Mouse (Mus musculus) bone marrow macrophage, adult 2 months (primary cell): Measurements from ENCODE around the gene Rab30.

Source experiments
- CTCF ChIP-seq: IDR thresholded peaks from 2 replicates; pipeline ENCODE4 v1.5.1; 2012; ENCODE audit warnings: low read depth, mild to moderate bottlenecking, low read length, moderate library complexity
- POLR2A ChIP-seq: IDR thresholded peaks from 2 replicates; pipeline ENCODE4 v1.6.1; 2012; ENCODE audit warnings: mild to moderate bottlenecking, low read depth, low read length, borderline replicate concordance

- TF ChIP-seq POLR2A (no peak), CTCF (no peak)
Observed at GRCm38 (mm10) chr7:92826248-92826647, 84.8 kb downstream of the Rab30 start.
